8 mouse cellular contexts compared by ENCODE assay signal in genomic region chr5:77266066-77266885, GRCm38 (mm10). TPM values are rescaled to one million over a fixed set of nuclear protein-coding genes. Genes with fewer than 3 reads are reported as not detected.
DNase-seq lines count a peak whose midpoint lies in the region; ATAC-seq and TF ChIP-seq lines count a peak whose summit lies in the region.

No protein-coding gene starts in this region.

- peaks cover 51% of the 10 kb centered on the region for H3K79me2 ChIP-seq in MEL (ENCODE audit: control insufficient read depth, insufficient read depth, low read length, poor library complexity)

- peak; percentile 66 for ATAC-seq in frontal cortex, adult (ENCODE audit: low TSS enrichment)
- ATAC-seq in hindbrain, embryonic 13.5 days (ENCODE audit: low FRiP score): peak; percentile 43
- peak; percentile 31 for ATAC-seq in megakaryocyte-erythroid progenitor cell, adult 5-6 weeks (replicated peaks; ENCODE audit: low FRiP score, low TSS enrichment, poor library complexity, severe bottlenecking)
- ATAC-seq in monocyte, adult 5-6 weeks (replicated peaks; ENCODE audit: insufficient number of reproducible peaks, low FRiP score, low TSS enrichment, poor library complexity, severe bottlenecking): no peak

- TF ChIP-seq CTCF in MEL (IDR thresholded peaks at IDR 0.05 in 2 of 3, conservative IDR thresholded peaks at IDR 0.05 in 1 of 3; ENCODE audit: control insufficient read depth in 1 of 3, insufficient read depth in 1 of 3, low read depth in 2 of 3, low read length in 3 of 3, poor library complexity in 1 of 3, severe bottlenecking in 1 of 3): 0 out of 6 replicates have a peak, but pooled peaks of 1 of the 3 experiments have one; percentile 6

- 0 out of 4 replicates have a peak, but pooled peaks cover 0 to 5% of the 10 kb centered on the region in 2 experiments for H3K4me1 ChIP-seq in MEL (ENCODE audit: control insufficient read depth in 1 of 2, insufficient read depth in 2 of 2, low read length in 2 of 2)
- H3K4me1 ChIP-seq in brown adipose tissue, adult 24 weeks (ENCODE audit: control insufficient read depth, insufficient read depth, insufficient read length, low read length): peaks cover 5% of the 10 kb centered on the region
- H3K4me1 ChIP-seq in hindbrain, embryonic 13.5 days (replicated peaks): peaks cover 28% of the 10 kb centered on the region

- peak overlapping the region; percentile 72 for H3K4me2 ChIP-seq in hindbrain, embryonic 13.5 days

- peak overlapping the region; percentile 89 to 93 for H3K4me3 ChIP-seq in MEL (ENCODE audit: control insufficient read depth in 1 of 2, insufficient read depth in 1 of 2, low read depth in 2 of 2, low read length in 2 of 2)
- H3K4me3 ChIP-seq in brown adipose tissue, adult 24 weeks (ENCODE audit: insufficient read depth, low read depth, low read length): peak overlapping the region; percentile 94
- H3K4me3 ChIP-seq in hindbrain, embryonic 13.5 days: peak overlapping the region; percentile 94

- H3K9me3 ChIP-seq in MEL (replicated peaks; ENCODE audit: insufficient read depth, low read length): no peaks in the 10 kb centered on the region
- no peaks in the 10 kb centered on the region for H3K9me3 ChIP-seq in hindbrain, embryonic 13.5 days

- H3K27me3 ChIP-seq in MEL (ENCODE audit: control insufficient read depth in 1 of 2, insufficient read depth in 2 of 2, low read length in 2 of 2): no peaks in the 10 kb centered on the region
- no peaks in the 10 kb centered on the region for H3K27me3 ChIP-seq in hindbrain, embryonic 13.5 days

- peak overlapping the region; percentile 85 for H3K27ac ChIP-seq in MEL (ENCODE audit: control insufficient read depth, low read depth, low read length)
- H3K27ac ChIP-seq in brown adipose tissue, adult 24 weeks (replicated peaks; ENCODE audit: low read depth, low read length): peak overlapping the region; percentile 55
- H3K27ac ChIP-seq in hindbrain, embryonic 13.5 days: peak overlapping the region; percentile 90

- TF ChIP-seq EP300 in MEL (IDR thresholded peaks at IDR 0.05; ENCODE audit: low read depth in 1 of 2, low read length in 2 of 2): no peak

- WGBS in hindbrain, embryonic 13.5 days: 0% methylated on average over 75 of the region's 87 CpGs

- intact Hi-C loops in left cerebral cortex, postnatal 4 days (cut with DNase I): no loop called here

- peak overlapping the region; percentile 89 for H3K9ac ChIP-seq in MEL (ENCODE audit: control insufficient read depth, low read depth, low read length, poor library complexity, severe bottlenecking)
- peak overlapping the region; percentile 85 for H3K9ac ChIP-seq in hindbrain, embryonic 13.5 days

- peak; percentile 31 to 52; a peak in 1 of 4 replicates for TF ChIP-seq POLR2A in MEL (IDR thresholded peaks at IDR 0.05; ENCODE audit: control insufficient read depth in 1 of 2, insufficient read depth in 1 of 2, low read depth in 1 of 2, low read length in 2 of 2, poor library complexity in 1 of 2)

- peak; percentile 57 for DNase-seq in MEL (ENCODE audit: low read depth, low spot score)
- peak; percentile 24 for DNase-seq in left cerebral cortex, postnatal 4 days
- peak; percentile 19 for DNase-seq in right cerebral cortex, postnatal 4 days

- no peak for TF ChIP-seq RAD21 in MEL (IDR thresholded peaks at IDR 0.05; ENCODE audit: low read depth, low read length)

- peaks cover 19 to 20% of the 10 kb centered on the region in 2 experiments for H3K36me3 ChIP-seq in MEL (ENCODE audit: control insufficient read depth in 1 of 2, insufficient read depth in 2 of 2, low read length in 2 of 2)
- H3K36me3 ChIP-seq in hindbrain, embryonic 13.5 days: peaks cover 16% of the 10 kb centered on the region

TF ChIP-seq in MEL, 35 proteins besides CTCF, POLR2A, EP300 and RAD21:
- TF ChIP-seq HCFC1 (IDR thresholded peaks at IDR 0.05; ENCODE audit: low read depth, low read length) (0 out of 2 replicates have a peak, but pooled peaks have one; percentile 6), MXI1 (IDR thresholded peaks at IDR 0.05; ENCODE audit: low read depth, low read length) (peak; percentile 38; the same call in 1 of the 2 replicates), UBTF (IDR thresholded peaks at IDR 0.05; ENCODE audit: borderline replicate concordance, insufficient read depth, low read depth, low read length) (0 out of 2 replicates have a peak, but pooled peaks have one; percentile 6), NRF1 (IDR thresholded peaks at IDR 0.05; ENCODE audit: insufficient read depth, low read depth, low read length, poor library complexity, severe bottlenecking) (0 out of 2 replicates have a peak, but pooled peaks have one; percentile 13), BHLHE40 (IDR thresholded peaks at IDR 0.05; ENCODE audit: borderline replicate concordance, low read depth, low read length) (no peak), ZNF384 (IDR thresholded peaks at IDR 0.05; ENCODE audit: low read depth, low read length) (no peak), TCF12 (IDR thresholded peaks at IDR 0.05; ENCODE audit: low read depth, low read length) (peak; percentile 22; the same call in 1 of the 2 replicates), ELF1 (IDR thresholded peaks at IDR 0.05; ENCODE audit: low read depth, low read length) (peak; percentile 52; the same call in 1 of the 2 replicates), USF2 (IDR thresholded peaks at IDR 0.05; ENCODE audit: borderline replicate concordance in 1 of 2, insufficient read depth in 1 of 2, low read depth in 1 of 2, low read length in 2 of 2) (no peak), TBP (IDR thresholded peaks at IDR 0.05; ENCODE audit: low read depth, low read length) (no peak), SIN3A (IDR thresholded peaks at IDR 0.05; ENCODE audit: low read length) (0 out of 2 replicates have a peak, but pooled peaks have one; percentile 53), TAL1 (IDR thresholded peaks at IDR 0.05; ENCODE audit: low read length) (no peak), CHD1 (IDR thresholded peaks at IDR 0.05; ENCODE audit: low read depth, low read length) (no peak; the same call in 1 of the 2 replicates)

RNA-seq across cellular contexts. Expression of gene Rest, which starts 1.0 kb away (rescaled TPM):
- 19.3 and 21.0 TPM in 2 replicates for total RNA-seq in MEL (2012; rRNA removed)
- polyA plus RNA-seq in MEL (2012; ENCODE audit: insufficient read depth in 1 of 2, insufficient read length in 2 of 2, low read depth in 1 of 2, low replicate concordance in 2 of 2, missing spikeins in 1 of 2): 10 to 100 TPM in 1 of 2 experiments, 1 to 10 TPM in 1; 7.4 to 20.6 TPM
- 7.0 TPM in 2 replicates for polyA plus RNA-seq in brown adipose tissue, adult 24 weeks (2012; ENCODE audit: insufficient read depth, insufficient read length, missing spikeins)
- polyA plus RNA-seq in hindbrain, embryonic 13.5 days (2015; fragmentation: Nextera tagmentation; extraction: Ambion mirVana): 9.8 and 10.1 TPM in 2 replicates
- total RNA-seq in left cerebral cortex, postnatal 4 days (2021): 1 to 10 TPM; 6.7 to 6.8 TPM
- 19.0 and 24.9 TPM in 2 replicates for total RNA-seq in megakaryocyte-erythroid progenitor cell, adult 5-6 weeks (2014; fragmentation: Nextera tagmentation)
- total RNA-seq in megakaryocyte-erythroid progenitor cell, adult 5-6 weeks (2017): 39.5 and 44.0 TPM in 2 replicates
- total RNA-seq in monocyte, adult 5-6 weeks (2017): 39.7 to 45.8 TPM (median 40.3 TPM) in 3 replicates

RNA-seq across cellular contexts. Expression of gene Noa1, which starts 43.6 kb away (rescaled TPM):
- total RNA-seq in MEL (2012; rRNA removed): 42.4 and 52.4 TPM in 2 replicates
- 100 to 1,000 TPM in 1 of 2 experiments, 10 to 100 TPM in 1; 96.2 to 265 TPM for polyA plus RNA-seq in MEL (2012; ENCODE audit: insufficient read depth in 1 of 2, insufficient read length in 2 of 2, low read depth in 1 of 2, low replicate concordance in 2 of 2, missing spikeins in 1 of 2)
- polyA plus RNA-seq in brown adipose tissue, adult 24 weeks (2012; ENCODE audit: insufficient read depth, insufficient read length, missing spikeins): 22.2 and 29.5 TPM in 2 replicates
- polyA plus RNA-seq in hindbrain, embryonic 13.5 days (2015; fragmentation: Nextera tagmentation; extraction: Ambion mirVana): 32.5 and 32.8 TPM in 2 replicates
- 10 to 100 TPM; 27.3 to 30.0 TPM for total RNA-seq in left cerebral cortex, postnatal 4 days (2021)
- 76.9 and 79.7 TPM in 2 replicates for total RNA-seq in megakaryocyte-erythroid progenitor cell, adult 5-6 weeks (2014; fragmentation: Nextera tagmentation)
- 40.8 and 45.1 TPM in 2 replicates for total RNA-seq in megakaryocyte-erythroid progenitor cell, adult 5-6 weeks (2017)
- 4.2 to 7.1 TPM (median 4.9 TPM) in 3 replicates for total RNA-seq in monocyte, adult 5-6 weeks (2017)

RNA-seq across cellular contexts. Expression of gene Polr2b, which starts 43.7 kb away (rescaled TPM):
- total RNA-seq in MEL (2012; rRNA removed): 178 and 213 TPM in 2 replicates
- 10 to 100 TPM; 58.3 to 91.4 TPM for polyA plus RNA-seq in MEL (2012; ENCODE audit: insufficient read depth in 1 of 2, insufficient read length in 2 of 2, low read depth in 1 of 2, low replicate concordance in 2 of 2, missing spikeins in 1 of 2)
- polyA plus RNA-seq in brown adipose tissue, adult 24 weeks (2012; ENCODE audit: insufficient read depth, insufficient read length, missing spikeins): 25.0 and 43.6 TPM in 2 replicates
- polyA plus RNA-seq in hindbrain, embryonic 13.5 days (2015; fragmentation: Nextera tagmentation; extraction: Ambion mirVana): 69.2 and 70.0 TPM in 2 replicates
- total RNA-seq in left cerebral cortex, postnatal 4 days (2021): 10 to 100 TPM; 55.4 to 59.3 TPM
- total RNA-seq in megakaryocyte-erythroid progenitor cell, adult 5-6 weeks (2014; fragmentation: Nextera tagmentation): 104 and 110 TPM in 2 replicates
- total RNA-seq in megakaryocyte-erythroid progenitor cell, adult 5-6 weeks (2017): 195 TPM in 2 replicates
- total RNA-seq in monocyte, adult 5-6 weeks (2017): 105 to 132 TPM (median 106 TPM) in 3 replicates

RNA-seq across cellular contexts. Expression of gene Spink2, which starts 55.0 kb away (rescaled TPM):
- not detected in 2 replicates for total RNA-seq in MEL (2012; rRNA removed)
- polyA plus RNA-seq in MEL (2012; ENCODE audit: insufficient read depth in 1 of 2, insufficient read length in 2 of 2, low read depth in 1 of 2, low replicate concordance in 2 of 2, missing spikeins in 1 of 2): not detected
- not detected in 2 replicates for polyA plus RNA-seq in brown adipose tissue, adult 24 weeks (2012; ENCODE audit: insufficient read depth, insufficient read length, missing spikeins)
- 1.1 and 2.4 TPM in 2 replicates for polyA plus RNA-seq in hindbrain, embryonic 13.5 days (2015; fragmentation: Nextera tagmentation; extraction: Ambion mirVana)
- not detected for total RNA-seq in left cerebral cortex, postnatal 4 days (2021)
- not detected in 2 replicates for total RNA-seq in megakaryocyte-erythroid progenitor cell, adult 5-6 weeks (2014; fragmentation: Nextera tagmentation)
- not detected in 2 replicates for total RNA-seq in megakaryocyte-erythroid progenitor cell, adult 5-6 weeks (2017)
- not detected in 3 replicates for total RNA-seq in monocyte, adult 5-6 weeks (2017)
